Mouse (Mus musculus) layer of hippocampus, adult 6 months (tissue): ENCODE measurements around the gene Noc3l. TPM values are rescaled to one million over a fixed set of nuclear protein-coding genes. Genes with fewer than 3 reads are reported as not detected.

ENCODE experiments used
- long read RNA-seq, 2 experiments: library from polyadenylated mRNA; unstranded; transcript quantifications; one replicate each; pipeline ENCODE4 v2.0.0; 2019 to 2020
- polyA plus RNA-seq: library from polyadenylated mRNA; unstranded; fragments of <200 nt; fragmentation: Nextera tagmentation; gene quantifications from 2 replicates; pipeline ENCODE4 v1.2.3, GENCODE M21; 2021

The Noc3l gene
- 1.5 TPM in 2 replicates for polyA plus RNA-seq
- long read RNA-seq, experiment 1, partial matches to known transcripts = 2 of 2 reads
- long read RNA-seq, experiment 1, other reads (novel, unspliced or antisense) = 0 of 2 reads
- long read RNA-seq, experiment 2, partial matches to known transcripts = 0 of 4 reads
- long read RNA-seq, experiment 2, other reads (novel, unspliced or antisense) = 0 of 4 reads

DNA sequence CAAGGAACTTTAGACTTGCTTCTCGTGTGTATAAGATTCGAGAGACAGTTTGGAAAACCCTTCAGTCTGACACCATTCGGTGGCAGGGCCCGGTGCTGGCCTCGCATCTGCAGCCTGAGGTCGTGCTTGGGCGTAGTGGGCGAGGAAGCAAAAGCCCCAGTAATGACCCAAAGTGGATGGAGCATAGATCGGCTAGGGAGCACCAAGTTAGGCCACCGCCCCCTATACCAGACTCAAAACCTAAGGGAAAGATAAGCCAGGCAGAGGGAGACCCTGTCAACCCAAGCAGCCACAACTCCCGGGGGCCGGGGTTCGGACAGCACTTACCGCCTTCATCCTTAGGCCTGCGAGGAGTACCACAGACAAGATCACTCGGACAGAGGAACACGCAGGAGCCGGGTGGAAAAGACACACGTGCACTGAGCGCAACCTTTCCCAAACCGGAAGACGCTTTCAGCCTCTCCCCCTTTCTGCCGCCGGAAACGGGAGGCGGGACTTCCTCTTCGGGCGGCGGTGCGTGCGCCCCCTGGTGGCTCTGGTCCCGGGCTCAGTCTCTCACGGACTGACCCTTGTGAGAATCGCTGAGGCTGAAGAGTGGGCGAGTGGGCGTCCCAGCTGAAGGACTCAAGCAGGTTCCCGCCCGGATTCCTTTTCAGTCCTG, at the start of gene Noc3l:
Gene Noc3l (minus strand): TSS at position 472 of the 661 bp plus-strand sequence.

DNA sequence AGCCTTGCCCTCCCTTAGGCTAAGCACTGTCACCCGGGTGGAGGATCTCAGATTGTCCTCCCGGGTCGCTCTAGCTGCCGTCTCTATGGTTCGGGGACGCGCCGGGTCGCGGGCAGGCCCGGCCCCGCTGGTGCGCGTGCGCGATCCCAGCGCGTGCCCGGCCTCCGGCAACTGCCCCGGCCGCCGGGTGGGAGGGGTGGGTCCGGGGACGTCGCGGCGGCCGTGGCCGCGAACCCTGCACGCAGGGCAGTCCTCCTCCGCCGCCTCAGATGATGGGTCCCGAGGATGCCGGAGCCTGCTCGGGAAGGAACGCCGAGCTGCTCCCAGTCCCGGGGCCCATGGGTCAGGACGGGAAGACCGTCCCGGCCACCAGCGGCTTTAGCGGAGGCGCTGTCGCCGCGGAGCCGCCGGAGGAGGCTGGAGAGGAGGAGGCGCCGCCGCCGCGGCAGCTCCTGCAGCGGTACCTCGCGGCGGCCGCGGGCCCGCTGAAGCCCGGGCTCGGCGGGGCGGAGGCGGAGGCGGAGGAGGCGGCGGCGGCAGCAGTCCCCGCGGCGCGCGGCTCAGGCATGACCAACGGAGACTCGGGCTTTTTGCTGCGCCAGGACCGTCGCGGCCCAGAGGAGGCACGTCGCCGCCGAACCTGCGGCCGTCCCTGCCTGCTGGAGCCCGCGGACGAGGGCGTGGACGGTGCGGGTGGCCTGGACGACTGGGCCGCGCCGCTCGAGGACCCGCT, 17.6 kb upstream of the Noc3l start, which contains the start of gene Tbc1d12:
Gene Tbc1d12 (plus strand): TSS at position 142 of the 733 bp plus-strand sequence.

Other genes starting within 250 kb of the Noc3l start
- gene Tbc1d12, start 17.3 kb upstream of the Noc3l start, polyA plus RNA-seq = 1.2 and 1.9 TPM in 2 replicates
- 1.9 and 2.0 TPM in 2 replicates for gene Hells, start 111.7 kb upstream of the Noc3l start, polyA plus RNA-seq
- gene Cyp2c55, start 187.8 kb upstream of the Noc3l start, polyA plus RNA-seq = not detected in 2 replicates
- gene Cyp2c65, start 241.8 kb upstream of the Noc3l start, polyA plus RNA-seq = not detected in 2 replicates